ENCODE assay signal across 8 mouse cellular contexts in the genomic region with DNA sequence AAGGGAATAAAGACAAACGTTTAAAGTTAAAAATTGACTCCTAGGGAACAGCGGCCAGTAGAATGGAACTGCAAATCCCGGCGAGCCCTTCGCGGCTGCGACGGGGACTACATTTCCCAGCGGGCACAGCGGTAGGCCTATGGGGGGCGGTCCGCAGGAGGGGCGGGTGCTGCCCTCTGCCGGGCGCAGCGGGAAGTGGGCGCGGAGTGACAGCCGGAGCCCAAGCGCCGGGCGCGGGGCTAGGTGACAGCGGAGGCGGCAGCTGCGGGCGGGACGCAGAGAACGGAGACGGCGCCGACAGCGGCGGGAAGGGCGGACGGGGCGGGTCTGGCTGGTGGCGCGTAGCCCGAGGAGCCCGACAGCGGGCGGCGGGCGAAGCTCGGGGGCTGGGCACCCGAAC. TPM values are rescaled to one million over a fixed set of nuclear protein-coding genes. Genes with fewer than 3 reads are reported as not detected.
DNase-seq lines count a peak whose midpoint lies in the region; ATAC-seq lines count a peak whose summit lies in the region.

A gene (plus strand): TSS at position 175 of the 400 bp plus-strand sequence.

- peak; percentile 87 for ATAC-seq in megakaryocyte, adult 5-6 weeks (ENCODE audit: poor library complexity, severe bottlenecking)

- DNase-seq in adrenal gland, adult (ENCODE audit: inconsistent age in 2 of 2, low spot score in 1 of 2), result peak; percentile 97 to 99
- DNase-seq in embryo, embryonic 10 days (ENCODE audit: low spot score), result peak; percentile 95
- DNase-seq in gastrocnemius, postnatal 10 days, result peak; percentile 100
- DNase-seq in induced T-regulatory cell, adult 2 months (ENCODE audit: low read depth), result peak; percentile 95
- peak; percentile 89 to 95 for DNase-seq in left cerebral cortex, adult 8-10 months (ENCODE audit: low spot score in 2 of 2)
- DNase-seq in right cerebral cortex, adult 18-20 months, result peak; percentile 97
- DNase-seq in urinary bladder, adult 2 months (ENCODE audit: low spot score), result peak; percentile 98

RNA-seq across cellular contexts. Expression of the gene that starts here (rescaled TPM):
- 10 to 100 TPM; 67.9 to 70.7 TPM for total RNA-seq in gastrocnemius, postnatal 10 days (2021)
- 10 to 100 TPM; 12.3 to 17.8 (median 15.1) TPM for total RNA-seq in left cerebral cortex, adult 8-10 months (2022)
- 31.0 and 31.7 TPM in 2 replicates for total RNA-seq in megakaryocyte, adult 5-6 weeks (2015)
- 38.5 and 39.9 TPM in 2 replicates for total RNA-seq in megakaryocyte, adult 5-6 weeks (2017)
- polyA plus RNA-seq in urinary bladder, adult 2 months (2012; rRNA removed), result 14.5 and 20.3 TPM in 2 replicates

Comparison
In these comparisons a context has a peak if more than half of its experiments do, and no peak if none do; other contexts are left out.
1. Peak in every context shown above with its lines: DNase-seq and ATAC-seq.